Mouse (Mus musculus) olfactory bulb, adult 2 months (tissue): Measurements from ENCODE around the gene Tatdn3.

ENCODE experiments used
- CTCF ChIP-seq: fragments of 200-500 bp; IDR thresholded peaks from 2 replicates; pipeline ENCODE4 v1.5.1; 2012; ENCODE audit warnings: low read depth, mild to moderate bottlenecking, low read length, moderate library complexity; ENCODE audit not compliant: insufficient read depth
- POLR2A ChIP-seq: fragments of 200-500 bp; IDR thresholded peaks from 2 replicates; pipeline ENCODE4 v1.6.1; 2012; ENCODE audit warnings: mild to moderate bottlenecking, low read depth, low read length, moderate library complexity; ENCODE audit not compliant: insufficient read depth

- TF ChIP-seq CTCF = no peak
- no peak for TF ChIP-seq POLR2A
Observed at GRCm38 (mm10) chr1:191037999-191038398, 24.7 kb downstream of the Tatdn3 start.
